Mouse (Mus musculus): ENCODE measurements around the gene Elmo1. TPM values are rescaled to one million over a fixed set of nuclear protein-coding genes. Genes with fewer than 3 reads are reported as not detected.
A peak's percentile ranks its signal among the peaks of the same experiment; 100 is the strongest.

The Elmo1 gene
- polyA plus RNA-seq, 1 experiment, result 16.1 TPM

GRCm38 (mm10) chr13:20300626-20301025 lies 210.2 kb downstream of the Elmo1 start:
- Histone ChIP-seq H3K9ac (ENCODE audit: low read depth, poor library complexity, severe bottlenecking) (no peak overlapping the region), H3K27me3 (ENCODE audit: control insufficient read depth, insufficient read depth, low read length, poor library complexity, severe bottlenecking) (no peaks in the 10 kb centered on the region), H3K4me1 (ENCODE audit: control insufficient read depth, insufficient read depth, low read length) (no peaks in the 10 kb centered on the region), H3K27ac (ENCODE audit: insufficient read depth, low read length) (no peak overlapping the region), H3K9me3 (replicated peaks; ENCODE audit: control insufficient read depth, insufficient read depth, low read length, poor library complexity, severe bottlenecking) (no peaks in the 10 kb centered on the region), H3K4me3 (ENCODE audit: low read depth, low read length) (no peak overlapping the region), H3K36me3 (ENCODE audit: control insufficient read depth, insufficient read depth, low read length, poor library complexity, severe bottlenecking) (no peaks in the 10 kb centered on the region)
- TF ChIP-seq CTCF (IDR thresholded peaks at IDR 0.05; ENCODE audit: low read depth, low read length), result no peak

- Histone ChIP-seq H3K27ac (ENCODE audit: insufficient read depth, low read length) (no peak overlapping the region), H3K36me3 (ENCODE audit: control insufficient read depth, insufficient read depth, low read length, poor library complexity, severe bottlenecking) (no peaks in the 10 kb centered on the region), H3K9ac (ENCODE audit: low read depth, poor library complexity, severe bottlenecking) (no peak overlapping the region), H3K9me3 (replicated peaks; ENCODE audit: control insufficient read depth, insufficient read depth, low read length, poor library complexity, severe bottlenecking) (no peaks in the 10 kb centered on the region), H3K4me3 (ENCODE audit: low read depth, low read length) (no peak overlapping the region), H3K4me1 (ENCODE audit: control insufficient read depth, insufficient read depth, low read length) (no peaks in the 10 kb centered on the region), H3K27me3 (ENCODE audit: control insufficient read depth, insufficient read depth, low read length, poor library complexity, severe bottlenecking) (no peaks in the 10 kb centered on the region)
- no peak for TF ChIP-seq EP300 (IDR thresholded peaks at IDR 0.05; ENCODE audit: insufficient read depth, low read depth, low read length)
- no peak for TF ChIP-seq CTCF (IDR thresholded peaks at IDR 0.05; ENCODE audit: low read depth, low read length)
- TF ChIP-seq POLR2A (IDR thresholded peaks at IDR 0.05; ENCODE audit: insufficient read depth, low read length), result no peak
Observed at GRCm38 (mm10) chr13:20301760-20302159, 211.4 kb downstream of the Elmo1 start.

GRCm38 (mm10) chr13:20305621-20306020 lies 215.2 kb downstream of the Elmo1 start:
- Histone ChIP-seq H3K9me3 (replicated peaks; ENCODE audit: control insufficient read depth, insufficient read depth, low read length, poor library complexity, severe bottlenecking) (no peaks in the 10 kb centered on the region), H3K36me3 (ENCODE audit: control insufficient read depth, insufficient read depth, low read length, poor library complexity, severe bottlenecking) (no peaks in the 10 kb centered on the region), H3K27ac (ENCODE audit: insufficient read depth, low read length) (no peak overlapping the region), H3K27me3 (ENCODE audit: control insufficient read depth, insufficient read depth, low read length, poor library complexity, severe bottlenecking) (no peaks in the 10 kb centered on the region), H3K4me1 (ENCODE audit: control insufficient read depth, insufficient read depth, low read length) (no peaks in the 10 kb centered on the region), H3K9ac (ENCODE audit: low read depth, poor library complexity, severe bottlenecking) (no peak overlapping the region), H3K4me3 (ENCODE audit: low read depth, low read length) (no peak overlapping the region)
- TF ChIP-seq CTCF (IDR thresholded peaks at IDR 0.05; ENCODE audit: low read depth, low read length), result no peak
- TF ChIP-seq POLR2A (IDR thresholded peaks at IDR 0.05; ENCODE audit: insufficient read depth, low read length), result no peak
- no peak for TF ChIP-seq EP300 (IDR thresholded peaks at IDR 0.05; ENCODE audit: insufficient read depth, low read depth, low read length)

- Histone ChIP-seq H3K4me1 (ENCODE audit: control insufficient read depth, insufficient read depth, low read length) (no peaks in the 10 kb centered on the region), H3K36me3 (ENCODE audit: control insufficient read depth, insufficient read depth, low read length, poor library complexity, severe bottlenecking) (no peaks in the 10 kb centered on the region), H3K27me3 (ENCODE audit: control insufficient read depth, insufficient read depth, low read length, poor library complexity, severe bottlenecking) (no peaks in the 10 kb centered on the region), H3K27ac (ENCODE audit: insufficient read depth, low read length) (no peak overlapping the region), H3K4me3 (ENCODE audit: low read depth, low read length) (no peak overlapping the region), H3K9me3 (replicated peaks; ENCODE audit: control insufficient read depth, insufficient read depth, low read length, poor library complexity, severe bottlenecking) (no peaks in the 10 kb centered on the region), H3K9ac (ENCODE audit: low read depth, poor library complexity, severe bottlenecking) (no peak overlapping the region)
- TF ChIP-seq CTCF (IDR thresholded peaks at IDR 0.05; ENCODE audit: low read depth, low read length), result no peak
- TF ChIP-seq EP300 (IDR thresholded peaks at IDR 0.05; ENCODE audit: insufficient read depth, low read depth, low read length), result no peak
- TF ChIP-seq POLR2A (IDR thresholded peaks at IDR 0.05; ENCODE audit: insufficient read depth, low read length), result no peak
Observed at GRCm38 (mm10) chr13:20306180-20307177, 216.1 kb downstream of the Elmo1 start.

GRCm38 (mm10) chr13:20307381-20307780 lies 217.0 kb downstream of the Elmo1 start:
- Histone ChIP-seq H3K9me3 (replicated peaks; ENCODE audit: control insufficient read depth, insufficient read depth, low read length, poor library complexity, severe bottlenecking) (no peaks in the 10 kb centered on the region), H3K4me1 (ENCODE audit: control insufficient read depth, insufficient read depth, low read length) (no peaks in the 10 kb centered on the region), H3K27ac (ENCODE audit: insufficient read depth, low read length) (no peak overlapping the region), H3K36me3 (ENCODE audit: control insufficient read depth, insufficient read depth, low read length, poor library complexity, severe bottlenecking) (no peaks in the 10 kb centered on the region), H3K27me3 (ENCODE audit: control insufficient read depth, insufficient read depth, low read length, poor library complexity, severe bottlenecking) (no peaks in the 10 kb centered on the region), H3K9ac (ENCODE audit: low read depth, poor library complexity, severe bottlenecking) (no peak overlapping the region), H3K4me3 (ENCODE audit: low read depth, low read length) (no peak overlapping the region)
- no peak for TF ChIP-seq EP300 (IDR thresholded peaks at IDR 0.05; ENCODE audit: insufficient read depth, low read depth, low read length)
- no peak for TF ChIP-seq CTCF (IDR thresholded peaks at IDR 0.05; ENCODE audit: low read depth, low read length)
- no peak for TF ChIP-seq POLR2A (IDR thresholded peaks at IDR 0.05; ENCODE audit: insufficient read depth, low read length)

- Histone ChIP-seq H3K9me3 (replicated peaks; ENCODE audit: control insufficient read depth, insufficient read depth, low read length, poor library complexity, severe bottlenecking) (no peaks in the 10 kb centered on the region), H3K4me1 (ENCODE audit: control insufficient read depth, insufficient read depth, low read length) (no peaks in the 10 kb centered on the region), H3K4me3 (ENCODE audit: low read depth, low read length) (no peak overlapping the region), H3K27ac (ENCODE audit: insufficient read depth, low read length) (no peak overlapping the region), H3K27me3 (ENCODE audit: control insufficient read depth, insufficient read depth, low read length, poor library complexity, severe bottlenecking) (no peaks in the 10 kb centered on the region), H3K9ac (ENCODE audit: low read depth, poor library complexity, severe bottlenecking) (no peak overlapping the region), H3K36me3 (ENCODE audit: control insufficient read depth, insufficient read depth, low read length, poor library complexity, severe bottlenecking) (no peaks in the 10 kb centered on the region)
- TF ChIP-seq CTCF (IDR thresholded peaks at IDR 0.05; ENCODE audit: low read depth, low read length) (peak; percentile 25), POLR2A (IDR thresholded peaks at IDR 0.05; ENCODE audit: insufficient read depth, low read length) (no peak), EP300 (IDR thresholded peaks at IDR 0.05; ENCODE audit: insufficient read depth, low read depth, low read length) (no peak)
Observed at GRCm38 (mm10) chr13:20311612-20312011, 221.2 kb downstream of the Elmo1 start.

Measured in ES-Bruce4 (cell line).